Mouse (Mus musculus): Measurements from ENCODE around the gene Olfr907. TPM values are rescaled to one million over a fixed set of nuclear protein-coding genes. Genes with fewer than 3 reads are reported as not detected.

The Olfr907 gene
- not detected in 2 replicates for polyA plus RNA-seq (2015; fragmentation: Nextera tagmentation; extraction: Ambion mirVana)

GRCm38 (mm10) chr9:38495501-38495900, at the start of gene Olfr907:
TSS of gene Olfr907 (plus strand) at chr9:38495801.

DNA sequence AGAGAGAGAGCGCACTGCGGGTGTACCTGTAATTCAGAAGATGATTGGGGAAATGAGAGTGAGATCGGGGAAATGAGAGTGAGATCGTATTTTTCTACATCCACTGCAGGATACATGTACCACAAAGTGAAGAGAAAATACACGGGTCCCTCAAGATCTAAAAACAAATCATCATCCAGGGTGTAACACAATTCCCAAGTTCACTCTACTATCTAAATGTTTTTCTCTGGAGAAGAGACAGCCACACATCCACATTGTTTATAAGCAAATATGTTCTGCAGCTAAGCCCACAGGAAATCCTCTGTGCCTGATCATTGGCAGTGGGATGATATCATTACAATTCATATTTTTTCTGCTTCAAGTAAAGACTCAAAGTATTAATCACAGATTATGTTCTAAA, 48.2 kb upstream of the Olfr907 start, which contains the start of gene Olfr902:
Gene Olfr902 (plus strand): TSS at position 301 of the 400 bp plus-strand sequence.

DNA sequence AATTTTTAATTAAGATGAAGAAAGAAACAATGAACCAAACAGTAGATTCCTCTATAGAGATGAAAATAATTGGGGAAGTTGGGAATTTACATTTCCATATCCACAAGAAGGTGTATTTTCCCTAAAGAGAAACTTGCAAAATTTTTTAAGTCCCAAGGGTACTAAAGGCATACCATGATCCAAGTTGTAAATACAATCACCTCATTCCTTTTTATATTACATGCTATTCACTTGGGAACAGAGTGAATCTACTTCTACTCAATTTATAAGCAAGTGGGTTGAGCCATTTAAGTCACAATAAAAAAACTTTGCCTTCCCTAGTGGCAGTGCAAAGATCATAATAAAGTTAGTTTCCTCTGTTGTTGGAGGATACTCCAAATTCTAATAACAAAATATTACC, 32.8 kb upstream of the Olfr907 start, which contains the start of gene Olfr904:
Gene Olfr904 (plus strand): TSS at position 301 of the 400 bp plus-strand sequence.

GRCm38 (mm10) chr9:38470807-38471206, 24.8 kb upstream of the Olfr907 start, which contains the start of gene Olfr905:
TSS of gene Olfr905 (plus strand) at chr9:38471107.

DNA sequence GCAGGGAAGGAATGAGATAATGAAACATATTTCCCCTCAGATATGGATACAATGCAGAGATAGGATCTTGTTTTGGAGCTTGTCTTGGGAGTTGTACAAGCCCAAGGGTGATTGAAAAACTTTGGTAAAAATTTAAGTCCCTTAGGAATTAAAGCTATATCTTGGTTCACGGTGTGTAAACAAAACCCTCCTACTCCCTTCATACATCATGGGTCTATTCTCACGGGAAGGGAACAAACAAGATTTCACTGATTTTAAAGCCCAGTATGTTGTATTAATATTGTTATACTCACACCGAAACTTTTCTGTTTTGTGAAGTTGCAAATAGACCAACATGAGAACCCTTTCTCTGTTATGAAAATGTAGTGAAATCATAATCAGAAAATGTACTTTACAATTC, 8.8 kb upstream of the Olfr907 start, which contains the start of gene Olfr906:
Gene Olfr906 (plus strand): TSS at position 301 of the 400 bp plus-strand sequence.

GRCm38 (mm10) chr9:38521280-38521679, 25.7 kb downstream of the Olfr907 start, which contains the start of gene Olfr911-ps1:
TSS of gene Olfr911-ps1 (plus strand) at chr9:38521580.

DNA sequence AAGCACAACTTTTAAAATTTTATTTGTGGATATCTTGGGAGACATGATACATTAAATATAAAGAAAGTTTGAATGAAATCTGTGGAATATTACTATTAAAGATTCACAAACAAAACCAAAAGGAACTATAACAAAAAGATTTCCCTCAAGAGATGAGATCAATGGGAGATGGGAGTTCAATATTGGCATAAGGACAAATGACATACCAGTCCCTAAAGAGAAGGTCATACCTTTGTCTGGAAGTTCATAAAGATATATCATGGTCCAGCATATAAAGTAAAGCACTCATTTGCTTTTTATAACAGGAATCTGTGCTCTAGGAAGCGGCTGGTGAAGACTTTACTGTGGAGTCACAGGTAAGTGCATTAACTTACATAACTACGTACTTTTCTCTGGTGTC, 41.9 kb downstream of the Olfr907 start, which contains the start of gene Olfr910:
Gene Olfr910 (plus strand): TSS at position 301 of the 400 bp plus-strand sequence.

Other genes with a start within 250 kb of the Olfr907 start
- gene Olfr143, start 243.0 kb upstream of the Olfr907 start, polyA plus RNA-seq (2015; fragmentation: Nextera tagmentation; extraction: Ambion mirVana): not detected in 2 replicates
- not detected in 2 replicates for gene Olfr895, start 227.9 kb upstream of the Olfr907 start, polyA plus RNA-seq (2015; fragmentation: Nextera tagmentation; extraction: Ambion mirVana)
- gene Olfr896-ps1, start 204.7 kb upstream of the Olfr907 start, polyA plus RNA-seq (2015; fragmentation: Nextera tagmentation; extraction: Ambion mirVana): not detected in 2 replicates
- not detected in 2 replicates for gene Olfr25, start 166.7 kb upstream of the Olfr907 start, polyA plus RNA-seq (2015; fragmentation: Nextera tagmentation; extraction: Ambion mirVana)
- gene Olfr898, start 147.4 kb upstream of the Olfr907 start, polyA plus RNA-seq (2015; fragmentation: Nextera tagmentation; extraction: Ambion mirVana): not detected in 2 replicates
- not detected in 2 replicates for gene Olfr250, start 128.9 kb upstream of the Olfr907 start, polyA plus RNA-seq (2015; fragmentation: Nextera tagmentation; extraction: Ambion mirVana)
- not detected in 2 replicates for gene Olfr251, start 118.7 kb upstream of the Olfr907 start, polyA plus RNA-seq (2015; fragmentation: Nextera tagmentation; extraction: Ambion mirVana)
- not detected in 2 replicates for gene Olfr147, start 94.1 kb upstream of the Olfr907 start, polyA plus RNA-seq (2015; fragmentation: Nextera tagmentation; extraction: Ambion mirVana)
- not detected in 2 replicates for gene Olfr901, start 66.3 kb upstream of the Olfr907 start, polyA plus RNA-seq (2015; fragmentation: Nextera tagmentation; extraction: Ambion mirVana)
- not detected in 2 replicates for gene Olfr902, start 48.1 kb upstream of the Olfr907 start, polyA plus RNA-seq (2015; fragmentation: Nextera tagmentation; extraction: Ambion mirVana)
- gene Olfr904, start 32.7 kb upstream of the Olfr907 start, polyA plus RNA-seq (2015; fragmentation: Nextera tagmentation; extraction: Ambion mirVana): not detected in 2 replicates
- not detected in 2 replicates for gene Olfr905, start 24.7 kb upstream of the Olfr907 start, polyA plus RNA-seq (2015; fragmentation: Nextera tagmentation; extraction: Ambion mirVana)
- not detected in 2 replicates for gene Olfr906, start 8.7 kb upstream of the Olfr907 start, polyA plus RNA-seq (2015; fragmentation: Nextera tagmentation; extraction: Ambion mirVana)
- gene Olfr911-ps1, start 25.8 kb downstream of the Olfr907 start, polyA plus RNA-seq (2015; fragmentation: Nextera tagmentation; extraction: Ambion mirVana): not detected in 2 replicates
- gene Olfr910, start 42.0 kb downstream of the Olfr907 start, polyA plus RNA-seq (2015; fragmentation: Nextera tagmentation; extraction: Ambion mirVana): not detected in 2 replicates
- gene Olfr912, start 84.4 kb downstream of the Olfr907 start, polyA plus RNA-seq (2015; fragmentation: Nextera tagmentation; extraction: Ambion mirVana): not detected in 2 replicates
- gene Olfr913, start 97.0 kb downstream of the Olfr907 start, polyA plus RNA-seq (2015; fragmentation: Nextera tagmentation; extraction: Ambion mirVana): not detected in 2 replicates
- not detected in 2 replicates for gene Olfr914, start 109.3 kb downstream of the Olfr907 start, polyA plus RNA-seq (2015; fragmentation: Nextera tagmentation; extraction: Ambion mirVana)
- not detected in 2 replicates for gene Olfr916, start 164.1 kb downstream of the Olfr907 start, polyA plus RNA-seq (2015; fragmentation: Nextera tagmentation; extraction: Ambion mirVana)
- not detected in 2 replicates for gene Olfr917, start 170.0 kb downstream of the Olfr907 start, polyA plus RNA-seq (2015; fragmentation: Nextera tagmentation; extraction: Ambion mirVana)
- gene Olfr918, start 178.8 kb downstream of the Olfr907 start, polyA plus RNA-seq (2015; fragmentation: Nextera tagmentation; extraction: Ambion mirVana): not detected in 2 replicates
- gene Olfr919, start 207.9 kb downstream of the Olfr907 start, polyA plus RNA-seq (2015; fragmentation: Nextera tagmentation; extraction: Ambion mirVana): not detected in 2 replicates
- 30.6 and 30.8 TPM in 2 replicates for gene Vwa5a, start 222.5 kb downstream of the Olfr907 start, polyA plus RNA-seq (2015; fragmentation: Nextera tagmentation; extraction: Ambion mirVana)